Mouse (Mus musculus) olfactory bulb, adult 2 months (tissue): Measurements from ENCODE around the gene Thap7.

Source experiments
- CTCF ChIP-seq: fragments of 200-500 bp; IDR thresholded peaks from 2 replicates; pipeline ENCODE4 v1.5.1; 2012; ENCODE audit warnings: low read depth, mild to moderate bottlenecking, low read length, moderate library complexity; ENCODE audit not compliant: insufficient read depth
- POLR2A ChIP-seq: fragments of 200-500 bp; IDR thresholded peaks from 2 replicates; pipeline ENCODE4 v1.6.1; 2012; ENCODE audit warnings: mild to moderate bottlenecking, low read depth, low read length, moderate library complexity; ENCODE audit not compliant: insufficient read depth

DNA sequence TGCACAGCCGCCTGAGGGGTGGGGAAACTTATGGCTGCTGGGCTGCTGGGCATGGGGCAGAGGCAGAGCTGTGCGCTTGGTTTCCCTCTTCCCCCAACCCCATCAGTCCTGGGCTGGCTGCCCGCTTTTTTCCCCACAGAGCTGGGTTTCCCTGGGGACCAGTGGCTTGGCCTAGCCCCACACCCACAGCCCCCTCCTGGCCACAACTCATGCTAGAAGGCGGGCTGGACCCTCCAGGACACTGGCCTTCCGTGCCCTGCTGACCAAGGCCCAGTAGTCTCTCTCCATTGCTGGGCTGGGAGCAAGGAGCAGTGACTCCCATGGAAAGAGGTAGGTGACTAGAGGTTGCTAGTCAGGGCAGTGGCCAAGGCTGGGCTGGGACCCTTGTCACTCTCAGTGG lies 39.8 kb downstream of the Thap7 start:
- TF ChIP-seq CTCF (no peak), POLR2A (no peak)
